Mouse (Mus musculus): ENCODE results near the gene Pde11a. TPM values are rescaled to one million over a fixed set of nuclear protein-coding genes. Genes with fewer than 3 reads are reported as not detected.

The Pde11a gene
- total and polyA plus RNA-seq, 2 experiments, result not detected

DNA sequence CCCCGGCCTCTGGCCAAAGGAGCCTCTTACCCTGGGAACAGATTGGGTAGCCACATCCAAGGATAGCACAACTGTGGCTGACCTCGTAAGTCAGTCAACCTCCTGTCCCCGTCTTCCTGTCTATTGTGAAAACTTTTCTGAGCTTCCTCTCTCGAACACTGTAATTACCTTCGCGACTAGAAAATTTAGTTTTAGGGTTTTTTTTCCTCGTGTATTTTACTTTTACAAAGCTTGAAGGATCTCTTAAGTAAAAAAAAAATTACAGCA is 32.0 kb upstream of the Pde11a start:
- TF ChIP-seq CTCF (IDR thresholded peaks at IDR 0.05; ENCODE audit: low read depth, low read length), result no peak
- no peak for TF ChIP-seq POLR2A (IDR thresholded peaks at IDR 0.05; ENCODE audit: extremely low read depth, insufficient read depth, low read length)
- Histone ChIP-seq H3K27ac (replicated peaks; ENCODE audit: insufficient read depth, low read depth, low read length) (no peak overlapping the region), H3K4me1 (ENCODE audit: control insufficient read depth, insufficient read depth, low read length) (peaks cover 2% of the 10 kb centered on the region; the same call in 1 of the 2 replicates), H3K79me2 (ENCODE audit: control insufficient read depth, insufficient read depth, low read length) (peaks cover 5% of the 10 kb centered on the region; the same call in 1 of the 2 replicates), H3K9ac (ENCODE audit: low read depth, low read length) (peak overlapping the region; percentile 75), H3K4me3 (ENCODE audit: insufficient read depth, low read depth, low read length) (peak overlapping the region; percentile 86), H3K36me3 (ENCODE audit: control insufficient read depth, insufficient read depth, low read length) (peaks cover 15% of the 10 kb centered on the region; the same call in 1 of the 2 replicates), H3K27me3 (ENCODE audit: control insufficient read depth, insufficient read depth, low read length) (no peaks in the 10 kb centered on the region)
- 6% methylated on average over 7 of the region's 7 CpGs for WGBS
- no peak for DNase-seq (ENCODE audit: extremely low read depth, low read depth, low spot score)

DNA sequence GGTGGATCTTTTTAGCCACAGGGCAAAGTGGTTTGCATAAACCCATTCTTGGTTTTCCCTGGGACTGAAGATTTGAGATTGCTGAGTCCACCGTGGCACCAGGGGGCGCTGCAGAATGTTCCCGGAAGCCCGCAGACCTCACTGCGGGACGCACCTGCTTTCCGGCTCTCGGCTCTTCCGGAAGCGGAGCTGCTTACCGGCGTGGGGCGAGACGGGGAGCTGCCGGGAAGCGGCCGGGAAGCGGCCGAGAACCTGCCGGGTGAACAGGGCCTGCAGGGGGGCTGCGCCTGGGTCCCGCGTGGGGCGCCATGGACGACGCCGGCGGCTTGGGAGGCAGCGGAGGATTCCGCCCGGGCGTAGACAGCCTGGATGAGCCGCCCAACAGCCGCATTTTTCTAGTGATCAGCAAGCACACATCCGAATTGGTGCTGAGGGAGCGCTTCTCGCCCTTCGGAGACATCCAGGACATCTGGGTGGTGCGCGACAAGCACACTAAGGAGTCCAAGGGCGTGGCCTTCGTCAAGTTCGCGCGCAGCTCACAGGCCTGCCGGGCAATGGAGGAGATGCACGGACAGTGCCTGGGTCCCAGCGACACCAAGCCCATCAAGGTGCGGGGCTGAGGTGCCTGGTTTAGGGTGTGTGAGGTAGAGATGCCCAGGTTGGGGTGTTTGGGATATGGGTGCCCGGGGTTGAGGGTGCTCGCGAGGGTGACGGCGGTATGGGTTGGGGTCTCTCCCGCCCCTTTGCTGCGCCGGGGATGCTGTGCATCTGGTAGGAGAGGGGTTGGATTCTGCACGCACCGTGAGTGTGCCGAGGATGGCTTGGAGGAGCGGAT is 31.5 kb upstream of the Pde11a start, which contains the start of gene Rbm45:
Gene Rbm45 (plus strand): TSS at position 164 of the 835 bp plus-strand sequence.
- peak within 1 kb of the TSS; percentile 30; the same call in 1 of the 2 replicates for H3K27ac ChIP-seq (replicated peaks; ENCODE audit: insufficient read depth, low read depth, low read length)
- peaks cover 5% of the 10 kb centered on the region; the same call in 1 of the 2 replicates for H3K79me2 ChIP-seq (ENCODE audit: control insufficient read depth, insufficient read depth, low read length)
- peak; percentile 73 for DNase-seq (ENCODE audit: extremely low read depth, low read depth, low spot score)
- peaks cover 11% of the 10 kb centered on the region; the same call in 1 of the 2 replicates for H3K36me3 ChIP-seq (ENCODE audit: control insufficient read depth, insufficient read depth, low read length)
- 1% methylated on average over 61 of the region's 61 CpGs for WGBS
- H3K4me1 ChIP-seq (ENCODE audit: control insufficient read depth, insufficient read depth, low read length), result peaks cover 2% of the 10 kb centered on the region; the same call in 1 of the 2 replicates
- TF ChIP-seq POLR2A (IDR thresholded peaks at IDR 0.05; ENCODE audit: extremely low read depth, insufficient read depth, low read length) (peak; percentile 35; the same call in 1 of the 2 replicates), CTCF (IDR thresholded peaks at IDR 0.05; ENCODE audit: low read depth, low read length) (peak; percentile 86)
- H3K4me3 ChIP-seq (ENCODE audit: insufficient read depth, low read depth, low read length), result peak within 1 kb of the TSS; percentile 86
- H3K27me3 ChIP-seq (ENCODE audit: control insufficient read depth, insufficient read depth, low read length), result no peaks in the 10 kb centered on the region
- H3K9ac ChIP-seq (ENCODE audit: low read depth, low read length), result peak within 1 kb of the TSS; percentile 75

DNA sequence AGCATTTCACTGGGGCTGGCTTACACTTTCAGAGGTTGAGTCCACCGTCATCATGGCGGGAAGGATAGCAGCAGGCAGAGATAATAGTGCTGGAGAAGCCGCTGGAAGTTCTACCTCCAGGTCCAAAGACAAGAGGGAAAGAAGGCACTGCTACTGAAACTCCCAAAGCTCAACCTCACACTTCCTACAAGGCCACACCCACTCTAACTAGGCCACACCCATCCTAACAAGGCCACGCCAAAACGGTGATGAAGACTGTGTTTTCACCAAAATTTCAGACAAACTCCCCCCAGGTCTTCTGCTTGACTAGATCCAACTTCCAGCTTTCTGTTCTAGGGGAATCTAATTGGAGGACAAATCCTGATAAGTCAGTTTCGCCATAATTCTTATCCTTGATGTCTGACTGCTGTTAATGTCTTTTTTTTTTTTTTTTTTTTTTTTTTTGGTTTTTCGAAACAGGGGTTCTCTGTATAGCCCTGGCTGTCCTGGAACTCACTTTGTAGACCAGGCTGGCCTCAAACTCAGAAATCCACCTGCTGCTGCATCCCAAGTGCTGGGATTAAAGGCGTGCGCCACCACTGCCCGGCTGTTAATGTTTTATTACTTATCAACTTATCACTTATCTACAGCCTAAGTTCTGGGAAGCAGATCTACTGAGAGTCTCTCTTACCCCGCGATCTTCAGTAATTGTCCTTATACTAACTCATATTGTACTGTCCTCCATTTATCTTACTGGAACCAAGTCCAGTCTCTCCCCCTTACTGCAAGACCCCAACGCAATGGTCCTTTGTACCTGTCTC is 30.5 kb upstream of the Pde11a start:
- 71% methylated on average over 13 of the region's 13 CpGs for WGBS
- TF ChIP-seq CTCF (IDR thresholded peaks at IDR 0.05; ENCODE audit: low read depth, low read length) (no peak), POLR2A (IDR thresholded peaks at IDR 0.05; ENCODE audit: extremely low read depth, insufficient read depth, low read length) (no peak)
- Histone ChIP-seq H3K36me3 (ENCODE audit: control insufficient read depth, insufficient read depth, low read length) (peaks cover 8% of the 10 kb centered on the region; the same call in 1 of the 2 replicates), H3K27me3 (ENCODE audit: control insufficient read depth, insufficient read depth, low read length) (no peaks in the 10 kb centered on the region), H3K9ac (ENCODE audit: low read depth, low read length) (no peak overlapping the region), H3K4me3 (ENCODE audit: insufficient read depth, low read depth, low read length) (no peak overlapping the region), H3K79me2 (ENCODE audit: control insufficient read depth, insufficient read depth, low read length) (peaks cover 5% of the 10 kb centered on the region; the same call in 1 of the 2 replicates), H3K4me1 (ENCODE audit: control insufficient read depth, insufficient read depth, low read length) (peaks cover 2% of the 10 kb centered on the region; the same call in 1 of the 2 replicates), H3K27ac (replicated peaks; ENCODE audit: insufficient read depth, low read depth, low read length) (no peak overlapping the region)
- DNase-seq (ENCODE audit: extremely low read depth, low read depth, low spot score), result no peak

DNA sequence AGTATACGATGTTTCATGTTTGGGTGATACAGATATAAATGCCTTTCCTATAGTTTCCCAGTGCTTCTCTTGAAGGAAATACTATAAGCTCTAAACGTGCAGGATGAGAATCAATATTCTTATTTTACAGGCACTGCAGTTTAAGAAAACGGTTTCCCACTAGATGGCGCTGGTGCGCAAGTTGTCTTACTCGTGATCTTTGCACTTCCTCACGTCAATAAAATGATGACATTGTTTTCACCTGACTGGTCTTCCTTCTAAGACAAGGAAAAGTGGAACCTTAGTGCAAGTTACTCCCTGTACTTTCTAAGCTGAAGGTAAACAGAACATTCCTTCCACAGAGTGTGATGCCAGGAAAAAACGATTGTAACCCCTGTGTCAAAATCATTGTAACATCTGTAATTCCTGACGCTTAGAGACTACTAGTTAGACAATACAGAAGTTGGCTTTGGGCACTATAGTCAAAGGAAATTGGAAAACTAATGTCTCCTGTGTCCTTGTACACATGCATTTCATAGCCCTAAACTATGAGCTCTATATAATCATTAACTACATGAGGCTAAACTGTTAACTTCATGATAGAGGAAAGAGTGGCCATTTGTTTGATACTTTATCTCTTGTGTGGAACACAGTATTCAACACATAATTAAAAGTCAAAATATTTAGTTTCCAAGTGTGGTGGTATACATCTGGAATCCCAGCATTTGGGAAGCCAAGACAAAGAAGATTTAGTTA is 28.8 kb upstream of the Pde11a start:
- DNase-seq (ENCODE audit: extremely low read depth, low read depth, low spot score), result peak; percentile 82
- H3K4me1 ChIP-seq (ENCODE audit: control insufficient read depth, insufficient read depth, low read length), result peaks cover 2% of the 10 kb centered on the region; the same call in 1 of the 2 replicates
- peaks cover 5% of the 10 kb centered on the region; the same call in 1 of the 2 replicates for H3K79me2 ChIP-seq (ENCODE audit: control insufficient read depth, insufficient read depth, low read length)
- TF ChIP-seq CTCF (IDR thresholded peaks at IDR 0.05; ENCODE audit: low read depth, low read length) (peak; percentile 59), POLR2A (IDR thresholded peaks at IDR 0.05; ENCODE audit: extremely low read depth, insufficient read depth, low read length) (no peak)
- peak overlapping the region; percentile 5; the same call in 1 of the 2 replicates for H3K4me3 ChIP-seq (ENCODE audit: insufficient read depth, low read depth, low read length)
- no peak overlapping the region for H3K27ac ChIP-seq (replicated peaks; ENCODE audit: insufficient read depth, low read depth, low read length)
- H3K9ac ChIP-seq (ENCODE audit: low read depth, low read length), result no peak overlapping the region
- 11% methylated on average over 9 of the region's 9 CpGs for whole genome bisulfite sequencing
- no peaks in the 10 kb centered on the region for H3K36me3 ChIP-seq (ENCODE audit: control insufficient read depth, insufficient read depth, low read length)
- H3K27me3 ChIP-seq (ENCODE audit: control insufficient read depth, insufficient read depth, low read length), result no peaks in the 10 kb centered on the region

DNA sequence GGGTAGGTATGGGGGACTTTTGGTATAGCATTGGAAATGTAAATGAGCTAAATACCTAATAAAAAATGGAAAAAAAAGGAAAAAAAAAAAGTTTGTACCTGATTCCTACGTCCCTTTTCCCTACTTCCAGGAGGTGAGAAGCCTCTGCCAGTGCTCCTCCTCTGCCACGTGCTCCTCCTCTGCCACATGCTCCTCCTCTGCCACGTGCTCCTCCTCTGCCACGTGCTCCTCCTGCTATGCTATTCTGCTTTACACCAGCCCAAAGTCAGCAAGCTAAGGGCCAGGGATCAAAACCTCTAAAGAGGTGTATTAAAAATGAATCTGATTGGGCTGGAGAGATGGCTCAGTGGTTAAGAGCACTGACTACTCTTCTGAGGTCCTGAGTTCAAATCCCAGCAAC is 27.2 kb upstream of the Pde11a start:
- no peak for DNase-seq (ENCODE audit: extremely low read depth, low read depth, low spot score)
- peaks cover 2% of the 10 kb centered on the region; the same call in 1 of the 2 replicates for H3K4me1 ChIP-seq (ENCODE audit: control insufficient read depth, insufficient read depth, low read length)
- TF ChIP-seq CTCF (IDR thresholded peaks at IDR 0.05; ENCODE audit: low read depth, low read length), result no peak
- no peak overlapping the region for H3K27ac ChIP-seq (replicated peaks; ENCODE audit: insufficient read depth, low read depth, low read length)
- no peak overlapping the region for H3K4me3 ChIP-seq (ENCODE audit: insufficient read depth, low read depth, low read length)
- 72% methylated on average over 4 of the region's 4 CpGs for WGBS
- no peak overlapping the region for H3K9ac ChIP-seq (ENCODE audit: low read depth, low read length)
- no peaks in the 10 kb centered on the region for H3K27me3 ChIP-seq (ENCODE audit: control insufficient read depth, insufficient read depth, low read length)
- H3K79me2 ChIP-seq (ENCODE audit: control insufficient read depth, insufficient read depth, low read length), result peaks cover 5% of the 10 kb centered on the region; the same call in 1 of the 2 replicates
- H3K36me3 ChIP-seq (ENCODE audit: control insufficient read depth, insufficient read depth, low read length), result no peaks in the 10 kb centered on the region
